Mouse (Mus musculus) heart, adult 2 months (tissue): ENCODE measurements around the gene Mad1l1.

ENCODE experiments used
- CTCF ChIP-seq: fragments of 200-600 bp; IDR thresholded peaks from 2 replicates; pipeline ENCODE4 v1.8.1; 2022; ENCODE audit warnings: antibody characterized with exemption, mild to moderate bottlenecking, moderate library complexity
- EP300 ChIP-seq: fragments of 200-500 bp; IDR thresholded peaks from 2 replicates; pipeline ENCODE4 v1.6.1; 2011; ENCODE audit warnings: low read depth, low read length, control low read depth; ENCODE audit not compliant: insufficient read depth
- POLR2A ChIP-seq: fragments of 200-500 bp; IDR thresholded peaks from 2 replicates; pipeline ENCODE4 v1.6.1; 2011; ENCODE audit warnings: mild to moderate bottlenecking, low read depth, low read length, control low read depth; ENCODE audit not compliant: insufficient read depth

- TF ChIP-seq CTCF, result no peak
- TF ChIP-seq POLR2A, result no peak
- no peak for TF ChIP-seq EP300
These were observed 229.8 kb downstream of the Mad1l1 start for GRCm38 (mm10) chr5:140091601-140092000.
